Mouse (Mus musculus) spleen, postnatal 4 days (tissue): ENCODE measurements around the gene Dmxl2.

ENCODE experiments used
- DNase-seq, 2 experiments: peaks; one replicate each; pipeline ENCODE4 v3.0.0; 2022; ENCODE audit warnings: low spot score in 2 of 2

The Dmxl2 gene

DNA sequence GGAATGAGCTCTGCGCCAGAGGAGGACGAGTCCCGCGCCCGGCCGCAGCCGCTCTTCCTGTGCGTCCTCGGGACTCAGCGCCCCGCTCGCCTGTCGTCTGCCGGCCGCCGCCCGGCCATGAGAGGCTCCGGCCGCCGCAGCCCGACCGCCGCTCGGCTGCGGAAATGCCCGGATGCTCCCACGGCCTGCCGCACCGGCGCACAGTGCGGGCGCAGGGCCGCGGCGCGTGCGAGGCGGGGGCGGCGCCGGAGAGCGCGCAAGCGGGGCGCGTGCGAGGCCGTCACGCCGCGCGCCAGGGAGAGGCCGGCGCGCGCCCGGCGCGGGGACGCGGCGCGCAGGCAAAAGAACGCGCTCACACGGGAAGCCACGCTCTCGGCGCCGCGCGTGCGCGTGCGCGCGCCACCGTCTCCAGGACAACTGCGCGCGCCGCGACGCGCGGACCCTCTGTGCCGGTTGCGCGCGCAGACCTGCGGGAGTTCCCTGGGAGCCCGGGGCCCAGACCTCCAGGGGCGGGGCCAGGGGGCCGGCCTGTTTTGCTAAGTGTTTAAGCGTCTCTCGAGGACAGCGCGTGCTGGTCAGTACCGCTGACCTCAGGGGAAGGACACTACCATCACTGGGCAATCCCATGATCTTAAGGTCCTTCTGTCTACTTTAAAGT is at the start of gene Dmxl2:
Gene Dmxl2 (minus strand): TSS at position 174 of the 658 bp plus-strand sequence.
- DNase-seq, result peak; percentile 67 to 86

- DNase-seq, result no peak
Measured at GRCm38 (mm10) chr9:54549433-54549832, 48.0 kb upstream of the Dmxl2 start.

- peak; percentile 36 to 82 for DNase-seq
Measured at GRCm38 (mm10) chr9:54547536-54547935, 46.1 kb upstream of the Dmxl2 start.

DNA sequence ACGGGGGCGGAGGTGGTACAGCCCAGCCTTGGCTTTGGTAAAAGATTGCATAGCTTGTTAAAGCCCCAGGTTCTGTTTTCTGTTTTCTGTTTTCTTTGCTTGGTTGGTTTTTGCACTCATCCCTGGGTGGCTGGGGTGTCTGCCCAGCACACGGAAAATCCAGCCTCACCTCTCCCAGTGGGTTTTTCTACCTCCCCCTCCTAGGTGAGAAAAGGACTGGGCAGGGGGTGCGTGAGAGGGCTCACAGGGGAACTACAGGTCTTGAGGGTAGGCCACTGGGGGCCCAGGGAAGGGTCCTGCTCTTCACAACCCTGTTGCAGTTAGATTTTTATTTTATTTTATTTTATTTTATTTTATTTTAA is 43.5 kb upstream of the Dmxl2 start:
- no peak for DNase-seq

DNA sequence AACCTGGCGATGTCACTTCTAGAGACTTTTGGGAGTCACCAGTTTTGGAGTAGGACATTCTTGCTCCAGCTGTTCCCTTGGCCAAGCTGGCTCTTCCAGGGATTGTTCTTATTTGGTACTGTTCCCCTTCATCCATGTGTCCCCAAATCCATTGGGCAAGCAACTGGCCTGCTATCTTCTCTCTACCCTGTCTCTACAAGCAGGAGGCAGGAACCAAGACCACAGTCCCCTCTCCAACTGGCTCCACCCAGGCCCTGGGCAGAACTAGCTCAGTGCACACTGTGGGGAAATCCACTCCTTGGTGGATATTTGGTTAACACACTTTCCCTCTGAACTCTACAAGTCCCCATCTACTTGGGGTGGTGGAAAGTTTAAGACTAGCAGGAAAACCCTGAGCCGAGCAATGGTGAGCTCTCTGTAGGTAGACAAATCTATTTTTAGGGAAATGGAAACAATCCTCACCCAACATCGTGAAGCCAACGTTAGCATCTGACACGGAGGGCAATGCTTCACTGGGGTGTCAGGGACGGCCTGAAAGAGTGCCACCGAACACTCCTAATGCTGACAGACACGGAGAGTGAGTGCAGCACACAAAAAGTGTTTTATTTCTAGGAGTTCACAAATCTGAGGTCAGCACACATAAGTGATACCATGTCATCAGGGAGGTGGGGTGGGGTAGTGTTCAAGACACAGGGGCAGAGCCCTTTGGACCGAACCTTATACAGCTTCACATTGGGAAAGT is 43.0 kb upstream of the Dmxl2 start:
- DNase-seq, result no peak

DNA sequence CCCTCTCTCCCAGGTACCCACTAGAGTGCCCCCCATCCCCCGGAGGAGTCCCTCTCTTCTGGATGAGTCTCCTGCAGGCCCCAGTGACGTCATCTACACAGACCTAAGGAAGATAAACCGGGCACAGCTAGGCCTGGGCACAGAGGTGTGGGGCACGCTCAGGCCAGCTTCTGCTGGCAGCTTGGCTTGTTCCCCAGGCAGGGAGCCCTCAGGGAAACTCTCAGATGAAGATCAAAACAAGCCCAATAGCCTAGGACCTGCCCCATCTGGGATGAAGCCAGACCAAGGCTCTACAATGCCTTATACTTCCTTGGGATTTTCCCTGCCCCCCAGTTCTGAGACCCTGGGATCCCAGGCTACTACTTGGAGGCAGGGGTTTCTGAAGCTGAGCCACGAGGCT is 39.4 kb upstream of the Dmxl2 start:
- DNase-seq, result no peak

- no peak for DNase-seq
Measured at GRCm38 (mm10) chr9:54538684-54539083, 37.3 kb upstream of the Dmxl2 start, which contains the start of gene Sh2d7. Gene Sh2d7, plus strand, starts transcription at chr9:54538984.

DNA sequence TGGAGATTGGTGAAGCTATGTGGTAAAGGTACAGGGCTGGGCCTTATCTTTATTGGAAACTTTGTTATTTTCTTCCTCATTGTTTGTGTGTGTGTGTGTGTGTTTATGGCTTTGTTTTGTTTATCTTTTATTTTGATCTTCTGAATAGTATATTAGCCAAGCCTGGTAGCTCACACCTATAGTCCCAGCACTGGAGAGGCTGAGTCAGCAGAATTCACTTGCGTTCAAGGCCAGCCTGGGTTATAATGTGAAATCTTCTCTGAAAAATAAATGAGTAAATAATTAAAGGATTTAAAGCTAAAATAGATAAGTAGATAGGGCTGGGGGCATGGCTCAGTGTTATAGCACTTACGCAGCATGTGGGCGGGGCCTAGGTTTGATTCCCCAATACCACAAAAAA is 36.8 kb upstream of the Dmxl2 start:
- no peak for DNase-seq

DNA sequence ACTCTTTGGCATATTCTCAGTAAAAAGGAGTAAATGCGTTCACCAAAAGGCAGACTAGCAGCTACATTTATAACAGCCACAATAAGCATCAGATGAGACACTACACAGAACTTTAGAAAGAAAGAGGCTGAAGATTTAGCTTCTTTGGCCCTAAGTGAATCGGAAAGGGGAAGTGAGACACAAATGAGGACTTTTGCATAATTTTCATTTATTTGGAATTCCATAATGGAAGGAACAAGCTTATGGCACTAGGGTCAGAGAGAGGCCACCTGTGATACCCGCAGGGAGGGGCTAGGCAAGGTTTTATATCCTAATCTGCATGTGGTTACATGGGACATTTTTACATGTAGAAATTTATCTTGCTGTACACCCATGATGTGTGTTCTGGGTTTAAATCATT is 36.1 kb upstream of the Dmxl2 start:
- DNase-seq, result no peak

DNA sequence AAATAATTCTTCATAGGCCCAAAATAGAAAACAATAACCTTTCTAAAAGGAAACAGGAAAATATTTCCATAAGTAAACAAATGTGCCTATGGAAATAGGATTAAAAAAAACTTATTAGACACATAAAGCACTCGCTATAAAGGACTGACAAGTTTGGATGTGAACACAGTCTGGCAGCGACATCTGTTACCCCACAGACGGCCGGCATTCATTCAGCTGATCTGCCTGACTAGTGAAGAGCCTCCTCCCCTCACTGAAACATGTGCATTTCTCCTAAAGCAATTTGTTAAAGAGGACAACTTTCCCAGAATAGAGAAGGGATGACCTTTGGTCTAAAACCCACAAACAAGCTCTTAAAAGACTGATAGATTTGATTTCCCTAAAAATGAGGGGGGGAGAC is 35.6 kb upstream of the Dmxl2 start:
- DNase-seq, result no peak

DNA sequence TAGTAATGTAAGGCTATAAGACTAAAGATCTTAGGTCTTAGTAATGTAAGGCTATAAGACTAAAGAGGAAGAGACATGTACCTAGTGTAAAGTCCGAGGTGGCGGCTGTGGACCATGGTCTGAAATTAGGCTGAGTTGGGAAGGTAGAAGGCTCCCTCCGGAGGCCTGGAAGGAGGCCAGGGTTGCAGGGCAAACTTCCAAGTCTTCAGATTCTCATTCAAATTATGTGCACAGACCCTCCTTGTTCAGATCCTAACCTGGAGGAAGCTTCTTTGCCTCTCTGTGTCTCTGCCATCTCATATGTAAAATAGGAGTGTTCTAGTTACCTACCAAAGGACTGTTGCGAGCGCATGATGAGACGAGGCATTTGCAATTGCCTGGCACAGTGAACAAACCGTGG is 34.8 kb upstream of the Dmxl2 start:
- no peak for DNase-seq

DNA sequence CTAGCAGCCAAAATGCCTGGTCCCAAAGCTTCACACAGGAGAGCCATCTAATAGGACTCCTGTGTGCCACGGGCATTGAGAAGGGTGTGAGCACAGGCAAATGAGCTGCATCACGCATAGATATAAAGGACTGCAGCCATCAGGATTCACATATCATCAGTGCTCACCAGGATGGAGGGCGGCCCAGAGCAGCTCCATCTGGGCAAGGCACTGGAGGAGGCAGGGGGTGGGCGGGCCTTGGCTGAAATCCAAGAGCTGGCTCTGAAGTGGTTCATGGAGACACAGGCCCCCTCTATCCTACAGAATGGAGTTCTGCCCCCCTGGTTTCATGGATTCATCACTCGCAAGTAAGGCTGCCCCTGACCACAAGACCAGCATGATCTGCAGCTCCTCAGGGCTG is 32.5 kb upstream of the Dmxl2 start:
- no peak for DNase-seq

GRCm38 (mm10) chr9:54532926-54533325 is 31.5 kb upstream of the Dmxl2 start:
- no peak for DNase-seq

- no peak for DNase-seq
Measured at GRCm38 (mm10) chr9:54531421-54531820, 30.0 kb upstream of the Dmxl2 start.

DNA sequence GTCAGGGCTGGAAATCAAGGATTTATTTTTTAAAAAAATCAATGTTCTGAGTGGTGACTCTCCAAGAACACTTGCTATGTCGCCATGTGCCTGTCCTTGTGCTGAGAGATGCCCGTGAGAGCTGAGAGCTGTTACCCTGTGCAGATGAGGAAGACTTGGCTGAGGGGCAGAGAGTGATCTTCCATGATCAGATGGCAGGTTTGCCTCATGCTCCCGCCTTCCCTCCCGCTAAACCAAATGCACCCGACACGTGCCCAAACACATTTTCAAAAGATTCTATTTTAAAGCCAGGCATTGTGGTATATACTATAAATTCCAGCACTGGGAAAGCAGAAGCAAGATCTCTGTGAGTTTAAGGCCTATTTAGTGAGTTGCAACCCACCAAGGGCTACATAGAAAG is 29.4 kb upstream of the Dmxl2 start:
- no peak for DNase-seq

GRCm38 (mm10) chr9:54529950-54530349 is 28.5 kb upstream of the Dmxl2 start:
- DNase-seq, result no peak

GRCm38 (mm10) chr9:54527694-54528093 is 26.3 kb upstream of the Dmxl2 start:
- no peak for DNase-seq

- no peak for DNase-seq
Measured at GRCm38 (mm10) chr9:54520286-54520685, 18.9 kb upstream of the Dmxl2 start.

- DNase-seq, result no peak
Measured at GRCm38 (mm10) chr9:54518921-54519320, 17.5 kb upstream of the Dmxl2 start.

DNA sequence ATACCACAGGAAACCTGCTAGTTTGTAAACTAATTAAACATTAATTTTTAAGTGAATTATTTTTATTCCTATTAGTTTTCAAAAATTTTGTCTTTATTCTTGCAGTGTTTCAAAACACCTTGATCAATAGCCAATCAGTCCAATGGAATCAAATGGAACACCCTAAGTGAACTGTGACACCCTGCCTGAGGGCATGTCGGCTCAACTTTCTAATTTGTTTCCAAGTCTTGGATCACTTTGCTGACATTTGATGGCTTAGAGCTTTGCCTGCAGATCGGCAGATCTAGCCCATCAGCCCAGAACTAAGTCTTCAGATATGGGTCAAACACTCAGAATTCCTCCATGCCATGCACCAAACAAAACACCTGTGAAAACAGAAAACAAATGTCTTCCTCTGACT is 14.6 kb upstream of the Dmxl2 start:
- DNase-seq, result no peak

DNA sequence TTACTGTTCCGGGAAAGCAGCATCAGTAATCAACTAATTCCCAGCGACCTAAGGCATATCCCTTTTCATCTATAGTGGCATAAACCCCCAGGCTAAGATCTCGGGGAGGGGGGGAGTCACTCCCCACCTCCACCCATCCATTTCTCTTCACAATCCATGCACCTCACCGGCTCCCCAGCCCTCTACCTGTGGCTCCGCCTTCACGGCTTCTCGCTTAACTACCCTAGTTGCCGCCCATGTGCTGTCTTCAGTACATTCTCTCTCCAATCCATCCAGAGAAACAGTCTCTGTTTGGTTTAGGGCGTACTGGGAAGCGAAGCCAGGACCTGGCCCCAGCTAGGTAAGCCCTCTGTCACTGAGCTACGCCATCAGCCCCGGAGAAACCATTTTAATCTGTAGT is 1.4 kb upstream of the Dmxl2 start:
- no peak for DNase-seq

DNA sequence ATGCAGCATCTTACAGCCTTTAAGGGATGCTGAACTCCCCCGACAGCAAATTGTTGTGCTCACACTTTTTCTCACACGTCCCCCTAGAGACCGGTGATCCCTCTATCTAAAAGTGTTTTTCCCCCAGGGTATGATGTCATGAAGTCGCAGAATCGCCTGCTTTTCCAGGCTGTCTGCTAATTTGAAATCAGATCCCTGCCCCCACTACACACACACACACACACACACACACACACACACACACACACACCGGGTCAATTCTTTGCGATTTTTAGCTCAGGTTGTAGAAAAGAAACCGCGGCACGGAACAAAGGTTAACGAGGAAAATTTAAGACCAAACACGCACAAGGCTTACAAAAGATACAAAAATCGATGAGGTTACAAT is 677 bp upstream of the Dmxl2 start:
- DNase-seq, result no peak

DNA sequence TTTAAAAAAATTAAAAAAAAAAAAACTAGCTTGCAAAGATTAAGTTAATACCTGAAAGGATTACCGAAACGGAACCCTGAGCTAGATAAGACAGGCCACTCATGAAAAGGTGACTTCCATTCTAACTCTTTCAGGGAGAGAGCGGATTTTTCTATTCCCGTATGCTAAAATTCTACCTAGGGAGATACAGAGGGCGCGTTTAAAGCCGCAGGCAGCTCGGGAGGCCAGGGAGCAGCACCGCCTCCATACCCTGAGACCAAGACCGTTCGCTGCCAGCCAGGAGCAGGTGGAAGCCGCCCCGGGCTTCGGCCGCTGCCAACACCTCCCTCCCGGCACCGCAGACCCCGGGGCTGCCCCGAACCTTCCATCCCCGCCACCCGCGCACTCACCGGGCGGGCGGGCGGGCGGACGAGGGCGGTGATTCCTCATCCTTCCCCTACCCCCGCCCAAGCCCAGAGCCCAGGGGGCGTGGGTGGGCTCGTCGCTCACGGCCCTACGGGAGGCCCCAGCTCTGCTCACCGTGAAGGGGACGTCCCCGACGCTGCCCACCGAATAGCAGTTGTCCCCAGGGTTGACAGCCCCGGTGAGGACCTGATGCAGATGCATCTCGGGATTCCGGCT is 484 bp downstream of the Dmxl2 start:
- peak in 1 of 2 experiments; percentile 64 for DNase-seq
